Mouse (Mus musculus) kidney, adult 2 months (tissue): ENCODE results near the gene Eri3.

ENCODE experiments used
- CTCF ChIP-seq: fragments of 200-500 bp; conservative IDR thresholded peaks from 2 replicates; pipeline ENCODE4 v1.5.1; 2011; ENCODE audit warnings: low read depth, mild to moderate bottlenecking, control low read depth, low read length, moderate library complexity, mixed read lengths; ENCODE audit not compliant: insufficient read depth, insufficient read length
- POLR2A ChIP-seq: fragments of 200-500 bp; IDR thresholded peaks from one replicate; pipeline ENCODE4 v1.6.1; 2011; ENCODE audit warnings: low read depth, low read length, control low read depth

GRCm38 (mm10) chr4:117590781-117591180, 40.6 kb downstream of the Eri3 start:
- TF ChIP-seq CTCF (no peak), POLR2A (no peak)
